Mouse (Mus musculus) spleen, postnatal 4 days (tissue): ENCODE data around the gene Gpr55.

Experiments
- DNase-seq, 2 experiments: peaks; one replicate each; pipeline ENCODE4 v3.0.0; 2022; ENCODE audit warnings: low spot score in 2 of 2

Gpr55 gene

DNA sequence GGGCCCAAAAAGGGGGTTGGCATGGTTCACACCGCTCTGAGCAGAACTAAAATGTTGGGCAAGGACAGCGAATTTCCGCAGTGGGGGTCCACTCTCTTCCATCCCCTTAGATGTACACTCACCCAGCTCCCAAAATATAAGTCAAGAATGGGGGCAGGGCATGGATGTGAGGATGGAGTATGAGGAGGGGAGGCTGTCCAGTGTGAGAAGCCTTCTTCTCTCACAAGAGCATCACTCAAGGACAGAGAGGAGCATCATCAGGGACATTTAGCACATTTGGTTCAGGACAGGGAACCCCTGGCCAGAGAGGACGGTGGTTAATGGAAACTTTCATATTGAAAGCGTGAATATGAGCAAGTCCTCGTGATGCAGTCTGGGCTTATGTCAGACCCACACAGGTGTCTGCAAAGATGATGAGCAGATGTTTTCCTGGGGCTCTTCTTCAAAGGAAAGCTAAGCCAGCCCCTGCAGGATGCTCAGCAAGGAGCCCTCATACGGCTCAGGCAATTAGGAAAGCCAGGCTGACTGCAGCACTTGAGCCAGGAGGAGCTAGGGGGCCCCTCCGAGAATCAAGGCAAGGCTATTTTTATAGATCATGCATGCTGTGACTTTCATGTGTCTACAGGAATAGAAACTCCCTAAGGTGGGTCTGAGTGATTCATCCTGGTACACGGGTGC, 2.7 kb downstream of the Gpr55 start:
- no peak for DNase-seq

DNA sequence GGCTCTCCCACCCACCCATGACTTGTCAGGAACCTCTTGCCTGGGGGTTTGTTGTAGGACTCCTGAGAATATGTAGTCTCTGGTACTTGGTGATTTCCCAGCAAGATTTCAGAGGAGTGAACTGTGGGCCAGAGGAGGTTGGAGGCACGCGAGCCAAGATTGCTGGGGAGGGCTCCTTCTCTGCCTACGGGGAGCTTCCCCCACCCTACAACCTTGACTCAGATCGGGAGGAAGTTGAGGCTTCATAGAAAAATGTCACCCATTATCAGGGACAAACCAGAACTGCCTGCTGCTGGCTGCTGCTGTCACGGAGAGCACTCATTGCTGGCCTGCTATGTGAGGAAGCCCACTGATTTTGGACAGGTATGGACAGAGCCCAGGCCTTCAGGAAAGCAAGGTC, 3.5 kb downstream of the Gpr55 start:
- no peak for DNase-seq

DNA sequence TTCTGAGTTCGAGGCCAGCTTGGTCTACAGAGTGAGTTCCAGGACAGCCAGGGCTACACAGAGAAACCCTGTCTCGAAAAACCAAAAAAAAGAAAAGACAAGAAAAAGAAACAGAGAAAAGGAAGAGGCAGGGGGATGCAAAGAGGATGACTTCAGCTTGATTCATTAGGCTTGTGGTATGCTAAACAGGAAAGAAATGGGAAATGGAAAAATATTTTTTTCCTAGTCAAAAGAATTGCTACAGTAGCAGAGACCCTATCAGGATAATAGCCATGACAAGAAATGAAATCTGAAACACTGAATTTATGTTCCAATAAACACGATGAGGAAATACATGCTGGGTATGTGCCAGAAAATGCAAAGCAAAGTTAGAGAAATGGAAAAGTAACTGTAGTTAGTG, 5.7 kb downstream of the Gpr55 start:
- no peak for DNase-seq

DNA sequence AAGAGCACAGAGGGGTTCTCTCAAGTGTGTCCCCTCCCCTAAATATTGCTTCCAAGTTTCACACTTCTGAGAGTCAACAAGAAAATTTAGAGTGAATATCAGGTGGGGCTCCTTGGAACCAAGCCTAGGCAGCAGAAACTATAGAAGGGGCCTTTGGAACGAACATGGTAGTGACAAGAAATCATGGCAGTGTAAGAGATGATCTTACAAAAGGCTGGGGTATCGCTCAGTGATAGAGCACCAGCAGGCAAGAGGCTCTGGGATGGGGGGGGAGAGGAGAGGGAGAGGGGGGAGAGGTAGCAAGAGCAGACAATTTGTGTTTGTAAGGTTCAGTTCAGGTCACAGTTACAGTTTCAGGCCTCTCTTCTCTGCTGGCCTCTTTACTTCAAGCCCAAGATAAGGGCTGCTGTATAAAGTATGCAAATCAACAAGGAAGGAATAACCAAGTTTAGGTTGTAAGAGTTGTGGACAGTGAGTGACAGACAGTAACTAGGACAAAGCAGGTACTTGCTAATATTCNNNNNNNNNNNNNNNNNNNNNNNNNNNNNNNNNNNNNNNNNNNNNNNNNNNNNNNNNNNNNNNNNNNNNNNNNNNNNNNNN, 11.6 kb downstream of the Gpr55 start:
- DNase-seq, result no peak

DNA sequence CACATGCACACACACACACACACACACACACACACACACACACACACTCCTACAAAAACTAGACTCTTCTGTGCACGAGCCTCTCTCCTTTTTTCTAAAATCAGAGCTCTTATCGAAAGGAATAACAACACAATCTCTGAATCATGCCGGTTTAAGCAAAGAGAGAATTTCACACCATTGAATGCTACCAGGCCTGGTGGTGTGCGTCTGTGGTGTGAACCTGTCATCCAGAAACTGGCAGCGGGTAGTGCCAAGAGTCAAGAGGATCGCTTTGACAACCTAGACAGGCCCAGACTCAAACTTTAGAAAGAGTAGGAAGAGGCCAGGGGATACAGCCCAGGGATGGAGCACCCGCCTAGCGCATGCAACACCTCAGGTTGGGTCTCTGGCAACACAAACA, 18.5 kb downstream of the Gpr55 start:
- DNase-seq, result no peak

DNA sequence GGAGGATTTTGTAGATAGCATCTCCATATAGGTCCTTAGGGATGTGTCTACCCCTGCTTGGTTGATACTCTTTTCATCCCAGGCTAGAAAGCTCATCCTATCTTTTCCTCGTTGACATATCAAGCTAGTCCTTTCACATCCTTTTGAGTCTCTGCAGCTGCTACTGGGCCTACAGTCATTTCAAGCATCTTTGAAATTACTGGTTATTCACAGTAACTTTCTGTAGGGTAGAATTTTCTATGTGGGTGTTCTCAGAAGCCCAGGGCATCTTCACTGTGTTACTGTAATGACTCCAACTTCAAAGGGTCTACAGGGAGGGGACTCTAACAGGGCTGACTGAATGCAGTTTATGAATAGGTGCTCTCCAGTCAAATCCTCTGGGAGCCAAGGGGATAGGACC, 23.5 kb downstream of the Gpr55 start:
- DNase-seq, result no peak

DNA sequence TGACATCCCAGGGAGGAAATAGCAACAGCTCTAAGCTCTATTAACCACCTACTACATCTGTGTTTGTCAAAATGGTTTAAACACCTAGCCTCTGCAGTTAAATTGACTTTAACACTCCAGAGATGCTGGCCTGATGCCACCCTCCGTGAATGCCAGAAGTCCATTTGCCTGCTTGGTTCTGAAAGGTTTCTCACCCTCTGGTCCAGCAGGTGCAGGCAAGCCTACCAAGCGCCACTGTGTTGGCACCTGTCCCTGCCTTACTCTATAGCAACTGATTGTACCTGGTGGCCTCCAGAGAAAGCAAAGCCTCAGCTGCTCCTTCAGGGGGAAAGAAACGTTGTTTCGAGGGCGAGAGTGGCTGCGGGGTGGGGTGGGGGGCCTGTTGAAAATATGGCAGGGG, 24.5 kb downstream of the Gpr55 start:
- peak in 1 of 2 experiments; percentile 48 for DNase-seq

DNA sequence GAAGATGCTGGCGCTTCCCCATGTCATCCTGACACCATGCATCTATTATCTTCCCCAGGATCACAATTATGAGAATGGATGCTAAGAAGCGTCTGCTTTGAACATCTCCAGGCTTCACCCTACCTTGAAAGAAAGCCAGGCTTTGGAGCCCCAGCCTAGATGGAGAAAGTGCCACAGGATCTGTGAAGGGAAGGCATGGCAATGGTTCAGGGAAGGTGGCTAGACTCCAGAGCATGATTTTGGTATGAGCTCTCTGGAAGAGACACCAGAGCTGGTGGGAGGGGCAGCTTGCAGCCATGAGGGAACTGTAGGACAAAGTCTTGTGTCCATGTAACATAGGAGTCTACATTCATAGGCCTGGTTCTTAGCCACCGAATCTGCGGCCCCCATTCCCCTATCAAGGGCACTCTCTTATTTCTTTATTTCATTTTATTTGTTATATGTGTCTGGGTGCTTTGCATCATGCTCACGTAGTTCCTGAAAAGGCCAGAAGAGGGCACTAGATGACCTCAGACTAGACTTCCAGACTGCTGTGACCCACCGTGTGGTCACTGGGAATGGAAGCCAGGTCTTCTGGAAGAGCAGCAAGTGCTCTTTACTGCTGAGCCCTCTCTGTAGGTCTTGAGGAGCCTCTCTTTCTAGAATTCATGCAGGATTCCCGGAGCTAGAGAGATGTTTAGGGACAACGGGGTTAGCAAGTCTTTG, 25.5 kb downstream of the Gpr55 start:
- peak; percentile 31 to 74 for DNase-seq

DNA sequence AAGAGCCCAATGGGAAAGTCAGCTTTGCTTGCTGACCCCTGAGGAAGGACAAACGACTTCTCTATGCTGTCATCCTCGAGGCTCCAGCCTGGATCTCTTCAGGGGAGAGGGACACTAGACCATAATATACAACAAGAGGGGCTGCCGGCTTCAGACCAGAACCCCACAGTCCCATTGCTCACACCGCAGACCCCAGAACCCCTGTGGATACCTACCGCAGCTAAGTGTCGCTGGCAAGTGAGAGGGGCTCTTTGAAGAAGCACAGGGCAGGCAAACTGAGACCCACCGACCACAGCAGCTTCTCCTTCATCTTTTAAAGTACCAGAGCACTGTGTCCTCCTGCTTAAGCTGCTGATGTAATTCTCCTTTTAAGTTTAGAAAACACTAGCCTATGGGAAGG, 26.2 kb downstream of the Gpr55 start:
- peak in 1 of 2 experiments; percentile 52 for DNase-seq

DNA sequence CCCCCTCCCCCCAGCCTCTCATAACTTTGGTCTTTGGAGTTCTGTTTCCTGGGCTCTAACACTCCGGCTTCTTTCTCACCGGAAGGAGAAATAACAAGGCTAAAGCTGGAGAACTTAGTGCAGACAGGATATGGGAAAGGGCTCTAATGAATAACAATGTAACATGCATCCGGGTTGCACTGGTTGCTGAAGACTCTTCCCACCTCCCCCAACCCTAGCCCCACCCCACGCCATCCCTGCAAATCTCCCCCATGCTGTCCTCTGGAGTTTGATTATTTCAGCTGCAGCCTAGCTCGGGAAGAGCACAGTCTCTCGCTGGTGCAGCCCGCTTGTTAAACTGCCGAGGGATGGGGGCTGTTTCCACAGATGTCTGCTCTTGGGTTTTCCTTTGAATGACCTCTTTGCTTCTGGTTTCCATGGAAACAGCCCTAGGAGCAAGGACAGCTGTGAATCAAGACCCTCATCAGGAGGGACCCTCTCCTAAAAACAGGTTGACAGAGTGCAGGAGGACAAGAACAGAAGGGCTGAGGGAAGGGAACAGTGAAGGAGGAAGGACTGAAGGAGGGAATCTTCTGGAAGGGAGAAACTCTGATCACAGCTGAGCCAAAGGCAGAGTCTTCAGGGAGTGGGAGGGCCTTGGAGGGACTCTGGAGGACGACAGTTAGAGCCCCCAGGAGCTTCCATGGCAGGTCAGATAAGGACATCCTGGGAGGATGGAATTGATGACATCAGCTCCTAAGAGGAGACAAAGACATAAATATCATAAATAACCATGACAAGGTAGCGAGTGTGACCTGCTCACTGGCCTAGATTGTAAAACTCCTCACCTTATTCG, 27.0 kb downstream of the Gpr55 start:
- no peak for DNase-seq

DNA sequence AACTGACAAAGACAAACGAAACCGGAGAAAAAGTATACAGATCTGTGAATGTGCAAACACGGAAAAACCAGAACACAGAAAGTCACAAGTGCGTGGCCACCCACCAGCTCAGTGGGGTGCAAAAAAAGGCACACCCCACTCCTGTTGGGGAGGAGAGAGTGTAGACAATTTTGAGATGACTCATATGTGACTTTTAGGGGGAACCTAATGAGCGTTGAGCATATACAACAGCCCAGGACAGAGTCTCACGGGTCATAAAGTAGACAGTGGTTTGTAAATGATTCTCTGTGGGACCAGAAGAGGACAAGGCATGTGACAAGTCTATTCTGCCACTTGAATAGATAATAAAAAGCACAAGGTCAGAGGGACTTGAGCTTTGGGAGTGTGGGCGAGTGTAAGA, 27.6 kb downstream of the Gpr55 start:
- no peak for DNase-seq

DNA sequence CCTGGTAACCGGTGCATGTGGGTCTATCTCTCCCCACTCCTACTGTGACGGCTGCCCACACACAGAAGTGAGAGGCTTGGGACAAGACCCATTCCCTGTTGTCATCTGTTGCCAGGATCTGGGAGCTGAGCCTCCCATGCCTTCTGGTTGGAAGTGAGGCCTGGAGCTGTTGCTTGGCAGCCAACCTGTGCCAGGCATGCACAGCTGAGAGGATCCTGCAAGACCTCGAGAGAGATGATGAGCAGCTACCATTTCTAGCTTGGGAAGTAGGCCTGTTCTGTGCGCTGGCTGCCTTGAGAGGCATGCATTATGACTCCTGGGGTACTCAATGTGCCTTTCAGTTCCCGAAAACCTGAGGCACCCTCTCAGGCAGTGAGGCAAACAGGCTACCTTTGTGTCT, 29.6 kb downstream of the Gpr55 start:
- no peak for DNase-seq

DNA sequence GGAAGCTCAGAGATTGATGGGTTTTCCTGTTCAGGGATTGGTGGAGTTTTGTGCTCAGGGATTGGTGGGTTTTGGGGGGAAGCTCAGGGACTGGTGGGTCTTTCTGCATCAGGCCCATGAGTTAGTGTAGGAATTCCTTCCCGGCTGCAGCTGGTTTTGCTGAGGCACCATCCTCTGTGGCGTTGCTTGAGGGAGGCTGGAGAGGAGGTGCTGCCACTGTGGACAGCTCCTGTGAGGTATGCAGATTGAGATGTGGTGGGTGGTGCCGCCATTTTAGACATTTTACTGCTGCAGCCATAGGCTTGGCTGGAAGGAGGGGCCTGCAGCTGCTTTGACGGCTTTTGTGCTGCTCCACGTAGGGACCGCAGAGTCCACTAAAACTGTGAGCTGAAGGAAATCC, 31.4 kb downstream of the Gpr55 start:
- DNase-seq, result no peak

DNA sequence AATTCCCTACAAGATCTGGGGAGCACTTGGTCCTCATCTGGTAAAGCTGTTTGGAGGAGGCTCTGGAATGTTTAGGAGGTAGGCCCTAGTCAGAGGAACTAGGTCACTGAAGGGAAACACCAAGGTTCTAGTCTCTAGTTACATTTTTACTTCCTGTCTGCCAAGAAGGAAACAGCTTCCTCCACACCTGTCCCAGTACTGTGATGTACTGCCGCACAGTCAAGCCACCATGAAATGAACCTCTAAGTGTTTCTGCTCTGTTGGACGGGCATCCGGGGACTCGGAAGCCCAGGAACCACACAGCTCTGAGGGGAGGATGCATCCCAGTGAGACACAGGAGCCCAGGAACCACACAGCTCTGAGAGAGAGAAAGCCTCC, 32.1 kb downstream of the Gpr55 start:
- no peak for DNase-seq

DNA sequence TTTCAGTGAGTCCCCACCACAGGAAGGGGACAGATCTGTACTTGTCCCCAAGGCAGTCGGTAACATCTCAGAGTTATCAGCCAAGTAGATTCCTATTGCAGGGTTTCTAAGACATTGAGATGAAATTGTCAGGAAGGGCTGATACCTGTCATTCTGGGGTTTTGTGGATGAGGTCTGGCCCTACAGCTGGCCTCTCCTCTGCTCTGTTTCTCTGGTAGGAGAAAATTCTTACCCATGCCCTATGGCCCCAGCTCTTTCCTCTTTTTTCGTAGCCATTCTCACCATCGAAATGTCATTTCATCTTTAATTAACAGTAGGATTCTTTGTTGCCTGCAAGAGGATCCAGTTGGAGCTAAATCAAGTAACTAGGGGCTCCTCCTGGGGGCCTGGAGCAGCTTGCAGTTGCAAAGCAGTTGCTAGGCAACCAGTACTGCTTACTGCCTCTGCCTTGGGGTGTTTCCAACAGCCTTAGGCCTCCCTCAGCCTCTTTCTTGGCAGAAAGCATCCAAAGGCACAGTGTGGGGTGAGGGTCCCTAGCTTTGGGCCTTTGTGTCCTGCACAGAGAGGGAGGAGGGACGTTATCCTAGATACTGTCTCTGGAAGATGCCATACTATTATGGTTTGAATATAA, 32.6 kb downstream of the Gpr55 start, which contains the start of gene 4933407L21Rik:
Gene 4933407L21Rik (plus strand): TSS at position 427 of the 631 bp plus-strand sequence.
- no peak for DNase-seq

DNA sequence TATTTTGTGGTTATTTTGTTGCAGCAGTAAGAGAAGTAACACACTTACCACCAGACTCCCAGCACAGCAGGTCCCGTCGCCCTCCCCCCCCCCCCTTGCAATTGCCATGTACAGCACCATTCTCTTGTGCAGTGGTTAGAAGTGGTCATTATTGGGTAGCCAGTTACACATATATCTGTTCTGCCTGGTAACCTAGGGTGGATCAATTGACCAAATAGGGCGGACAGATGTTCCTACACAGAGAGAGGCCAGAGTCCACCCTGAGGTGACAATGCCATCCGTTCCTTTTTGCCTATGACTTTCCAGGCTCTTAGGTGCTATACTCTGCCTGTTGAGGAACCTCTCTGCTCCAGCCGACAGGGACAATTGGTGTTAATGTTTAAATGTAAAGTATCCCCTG, 35.6 kb downstream of the Gpr55 start:
- DNase-seq, result no peak

DNA sequence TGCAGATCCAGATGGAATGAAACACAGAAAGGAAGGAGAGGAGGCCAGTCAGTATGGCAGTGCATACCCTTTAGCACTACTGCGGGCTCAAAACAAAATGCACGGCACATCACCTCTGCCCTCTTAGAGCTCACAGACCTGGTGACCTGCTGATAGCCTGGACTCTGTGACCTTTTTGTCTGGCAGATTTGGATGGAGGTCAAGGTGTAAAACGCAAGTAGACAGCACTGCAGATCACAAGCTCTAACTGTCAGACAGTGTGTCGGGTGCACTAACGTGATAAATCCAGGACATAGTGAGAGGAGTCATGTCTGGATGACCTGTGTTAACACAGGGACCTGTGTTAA, 38.0 kb downstream of the Gpr55 start:
- no peak for DNase-seq

DNA sequence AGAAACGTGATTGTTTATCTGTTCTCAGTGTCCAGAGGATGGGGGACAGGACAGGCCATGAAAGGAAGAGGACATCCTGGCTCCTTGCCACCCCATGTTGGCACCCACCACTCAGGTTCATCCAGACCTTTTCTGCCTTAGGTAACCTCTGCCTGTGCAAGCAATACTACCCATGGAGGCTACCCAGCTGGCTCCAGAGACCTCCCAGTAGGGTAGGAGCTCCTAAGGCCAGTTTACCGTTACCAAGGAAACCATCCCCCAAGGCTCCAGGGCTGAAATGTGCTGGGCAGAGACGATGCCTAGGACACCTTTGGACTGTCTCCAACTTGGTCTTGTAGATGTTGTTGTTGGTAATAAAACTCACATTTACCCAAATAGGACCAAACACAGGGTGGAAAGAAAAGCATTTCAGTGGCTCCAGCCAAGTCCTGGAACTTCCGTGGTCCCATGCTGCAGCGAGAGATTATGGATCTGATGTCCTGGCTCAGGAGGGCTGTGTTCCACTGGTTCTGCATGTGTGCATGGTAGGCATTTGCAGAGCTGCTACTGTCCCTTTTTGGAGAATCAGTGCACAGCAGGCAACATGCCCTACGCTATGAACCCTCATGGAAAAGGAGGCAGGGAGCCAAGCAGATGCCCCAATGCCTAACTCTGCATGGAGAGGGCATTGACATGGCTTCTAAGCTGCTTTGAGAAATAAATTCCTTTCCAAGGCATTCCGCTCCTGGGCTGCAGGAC, 38.5 kb downstream of the Gpr55 start:
- DNase-seq, result no peak

DNA sequence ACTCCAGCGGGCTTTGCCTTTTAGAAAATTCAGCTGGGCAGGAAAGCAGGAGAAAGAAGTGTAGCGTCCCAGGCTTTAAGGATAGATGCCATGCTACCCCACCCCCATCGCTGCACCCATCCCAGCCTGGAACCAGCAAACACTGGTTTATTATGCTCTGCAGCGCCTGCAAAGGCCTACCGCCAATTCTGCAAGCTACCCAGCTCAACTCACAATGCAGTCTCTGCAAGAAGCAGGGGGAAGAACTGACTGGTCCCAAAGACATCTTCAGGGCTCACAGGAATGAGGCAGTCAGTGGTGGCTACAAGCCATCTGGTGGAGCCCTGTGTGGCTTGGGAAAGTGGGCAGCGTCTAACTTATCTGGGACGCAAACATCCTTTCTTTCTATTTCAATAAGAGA, 39.1 kb downstream of the Gpr55 start:
- DNase-seq, result no peak

DNA sequence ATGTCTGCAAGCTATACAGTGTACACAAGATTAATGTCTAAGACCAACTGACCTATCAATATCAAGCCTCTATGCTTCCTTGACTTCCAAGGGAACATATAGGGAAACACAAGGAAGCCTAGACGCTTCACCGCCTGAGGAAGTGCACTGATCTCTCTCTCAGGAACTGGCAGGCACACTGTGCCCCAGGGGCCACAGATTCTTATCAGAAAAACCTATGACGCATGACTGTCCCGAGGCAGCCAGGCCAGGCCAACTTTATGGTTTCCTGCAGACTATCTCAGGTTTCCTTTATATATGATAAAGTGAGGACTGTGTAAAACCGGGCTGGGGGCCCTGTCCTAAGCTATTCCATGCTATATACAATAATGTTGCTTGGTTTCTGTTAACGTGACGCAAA, 41.2 kb downstream of the Gpr55 start:
- no peak for DNase-seq

DNA sequence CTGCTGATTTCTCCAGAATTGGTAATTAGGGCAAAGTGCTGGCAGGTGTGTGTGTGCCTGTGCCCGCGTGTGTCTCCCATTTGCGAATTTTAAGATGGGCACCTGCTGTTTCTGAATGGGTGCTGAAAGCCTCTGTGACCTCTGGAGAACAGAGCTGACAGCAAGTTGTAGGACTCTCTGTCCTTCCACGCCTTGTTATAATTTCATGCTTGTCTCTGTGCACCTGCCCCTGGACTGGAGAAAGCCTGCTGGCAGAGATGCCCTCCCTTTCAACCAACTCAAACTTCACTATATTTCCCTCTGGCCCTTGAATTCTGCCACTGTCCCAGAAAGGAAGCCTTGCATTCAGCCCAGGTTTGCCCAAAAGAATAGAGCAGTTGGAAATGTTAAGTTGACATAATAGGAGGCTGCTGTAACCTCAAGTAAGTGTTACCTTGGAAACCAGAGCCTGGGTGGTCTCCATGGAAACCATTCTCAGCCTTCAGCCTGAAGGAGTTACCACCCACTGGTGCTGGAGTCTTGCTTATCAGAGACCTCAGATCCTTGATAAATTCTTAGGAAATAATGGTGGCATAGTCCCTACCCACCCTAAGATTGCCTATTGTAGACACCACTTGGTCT, 43.9 kb downstream of the Gpr55 start:
- no peak for DNase-seq
